Mouse (Mus musculus) brain, embryonic 14.5 days (tissue): ENCODE measurements around the gene Six3.

ENCODE experiments used
- CTCF ChIP-seq: fragments of 200-500 bp; IDR thresholded peaks from 2 replicates; pipeline ENCODE4 v1.5.1; 2012; ENCODE audit warnings: inconsistent platforms, mild to moderate bottlenecking, moderate library complexity, borderline replicate concordance; ENCODE audit not compliant: insufficient read depth, insufficient read length; ENCODE audit errors: extremely low read depth
- POLR2A ChIP-seq: fragments of 200-500 bp; IDR thresholded peaks from 2 replicates; pipeline ENCODE4 v1.6.1; 2012; ENCODE audit warnings: mild to moderate bottlenecking, inconsistent platforms, borderline replicate concordance; ENCODE audit not compliant: poor library complexity, insufficient read depth, insufficient read length, severe bottlenecking; ENCODE audit errors: extremely low read depth

GRCm38 (mm10) chr17:85584170-85584569, 29.2 kb upstream of the Six3 start:
- TF ChIP-seq POLR2A (no peak), CTCF (no peak)
